Mouse (Mus musculus) lung, postnatal 0 days (tissue): ENCODE results near the gene Tmem100.

ENCODE experiments used
- CTCF ChIP-seq: IDR thresholded peaks from 2 replicates; pipeline ENCODE4 v1.5.1; 2016; ENCODE audit warnings: antibody characterized with exemption, mild to moderate bottlenecking
- EP300 ChIP-seq: IDR thresholded peaks from 2 replicates; pipeline ENCODE4 v1.6.1; 2016; ENCODE audit warnings: antibody characterized with exemption, mild to moderate bottlenecking, control low read depth

DNA sequence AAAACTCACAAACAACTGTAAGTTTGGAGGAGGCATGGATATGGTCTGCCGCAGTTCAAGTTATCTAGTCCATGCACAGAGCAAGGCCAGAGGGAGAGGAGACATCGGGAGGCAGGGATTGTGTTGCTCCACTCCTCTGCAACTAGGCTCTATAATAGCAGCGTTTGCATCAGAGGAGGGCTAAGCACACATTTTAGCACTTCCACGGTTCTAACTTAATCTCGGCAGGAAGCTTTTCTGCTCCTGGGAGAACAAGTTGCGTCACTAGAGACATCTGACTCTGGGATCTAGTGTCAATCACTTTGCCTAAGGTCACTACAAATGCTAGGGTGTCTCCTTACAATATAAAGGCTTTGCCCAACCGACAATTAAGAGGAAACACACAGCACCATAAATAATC, 16.1 kb downstream of the Tmem100 start:
- TF ChIP-seq CTCF (no peak), EP300 (no peak)
